Mouse (Mus musculus): ENCODE data around the gene Hoxc12.

The Hoxc12 gene

DNA sequence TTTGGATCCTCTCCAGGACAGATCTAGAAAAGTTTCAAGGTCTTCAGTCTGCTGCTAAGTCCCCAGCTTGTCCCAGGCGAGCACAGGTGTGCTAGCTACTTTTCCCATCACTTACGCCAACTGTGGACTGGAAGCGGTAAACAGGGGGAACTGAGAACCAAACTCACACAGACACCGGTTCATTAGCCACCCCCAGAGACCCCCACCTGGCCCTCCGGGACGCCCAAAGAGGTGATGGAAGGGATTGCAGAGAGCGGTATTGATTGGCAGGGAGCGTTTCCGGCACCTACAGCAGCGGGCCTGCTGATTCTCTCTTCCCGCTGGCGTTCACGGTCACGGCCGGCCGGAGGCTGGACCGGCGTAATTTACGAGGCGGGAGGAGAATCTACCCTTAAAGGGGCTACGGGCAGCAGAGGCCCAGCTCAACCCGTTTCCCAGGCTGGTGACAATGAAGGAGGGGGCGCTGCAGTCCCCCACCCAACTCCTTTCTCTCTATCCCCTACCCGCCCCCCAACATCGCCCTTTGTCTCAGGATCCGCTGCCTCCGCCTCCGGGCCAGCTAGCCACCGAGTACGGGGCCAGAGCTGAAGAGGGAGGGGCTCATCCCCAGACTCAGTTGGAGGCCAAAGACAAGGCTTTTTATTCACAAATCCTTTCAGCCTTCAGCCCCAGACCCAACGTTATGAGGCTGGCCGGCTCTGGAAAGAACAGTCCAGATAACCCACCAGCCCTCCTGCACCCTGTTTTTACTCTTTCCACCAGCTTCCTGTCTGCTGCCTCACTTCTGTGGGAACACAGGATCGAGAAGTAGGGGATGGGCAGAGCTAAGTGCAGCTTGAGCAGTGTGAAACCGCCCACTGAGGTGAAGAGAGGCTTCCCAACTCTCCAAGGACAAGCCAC is 2.9 kb downstream of the Hoxc12 start:
- no peak for DNase-seq

DNA sequence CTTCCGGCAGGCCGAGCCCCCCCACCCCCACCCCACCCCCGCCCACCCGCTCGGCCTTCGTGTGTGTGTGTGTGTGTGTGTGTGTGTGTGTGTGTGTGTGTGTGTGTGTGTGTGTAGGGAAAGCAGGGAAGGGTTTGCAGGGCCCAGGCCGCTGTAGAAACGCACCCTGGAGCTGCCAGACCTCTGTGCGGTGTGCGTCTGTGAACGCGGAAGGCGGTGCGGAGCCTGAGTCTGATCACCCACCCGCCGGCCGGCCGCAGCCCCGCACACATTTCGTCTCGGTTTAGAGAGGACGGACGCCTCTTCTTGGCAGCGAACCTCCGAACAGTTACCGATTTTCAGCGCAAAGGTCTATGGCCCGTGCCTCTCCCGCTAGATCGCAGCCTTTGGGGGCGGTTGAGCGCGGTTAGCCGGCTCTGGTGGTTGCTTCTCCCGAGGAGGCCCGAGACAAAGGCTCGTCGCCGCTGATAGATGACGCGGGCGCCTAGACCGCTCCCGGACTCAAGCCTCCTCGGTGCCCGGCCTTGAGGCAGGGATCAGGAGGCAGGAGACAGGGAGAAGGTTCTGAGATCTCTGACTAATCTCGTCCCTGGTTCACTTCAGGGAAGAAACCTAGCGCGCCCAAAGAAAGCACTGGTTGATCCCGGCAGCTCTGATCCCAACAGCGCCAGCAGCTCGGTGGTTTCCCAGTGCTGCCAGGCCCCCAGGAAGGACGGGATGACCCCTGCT is 6.3 kb downstream of the Hoxc12 start:
- DNase-seq: no peak

- DNase-seq: no peak
Measured at GRCm38 (mm10) chr15:102943468-102943813, 6.9 kb downstream of the Hoxc12 start.

- no peak for DNase-seq
Measured at GRCm38 (mm10) chr15:102945185-102946077, 8.9 kb downstream of the Hoxc12 start.

DNA sequence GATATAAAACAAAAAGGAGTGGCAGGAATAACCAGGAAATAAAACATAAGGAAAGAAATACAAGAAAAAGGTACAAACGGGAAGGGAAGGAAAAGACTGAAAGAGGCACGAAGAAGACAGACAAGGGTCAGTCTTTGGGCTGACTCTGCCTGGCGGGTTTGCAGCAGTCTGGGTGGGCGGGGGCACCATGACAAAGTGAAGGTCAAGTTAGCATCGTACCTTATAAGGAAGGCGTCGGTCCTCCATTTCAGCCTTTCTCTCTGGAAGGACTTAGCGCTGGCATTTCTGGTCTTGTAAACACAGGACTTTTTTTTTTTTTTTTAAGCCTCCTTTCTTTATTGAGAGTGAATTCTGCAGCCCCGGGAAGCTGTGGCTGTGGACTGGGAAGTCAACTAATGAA is 10.7 kb downstream of the Hoxc12 start:
- DNase-seq: no peak

DNA sequence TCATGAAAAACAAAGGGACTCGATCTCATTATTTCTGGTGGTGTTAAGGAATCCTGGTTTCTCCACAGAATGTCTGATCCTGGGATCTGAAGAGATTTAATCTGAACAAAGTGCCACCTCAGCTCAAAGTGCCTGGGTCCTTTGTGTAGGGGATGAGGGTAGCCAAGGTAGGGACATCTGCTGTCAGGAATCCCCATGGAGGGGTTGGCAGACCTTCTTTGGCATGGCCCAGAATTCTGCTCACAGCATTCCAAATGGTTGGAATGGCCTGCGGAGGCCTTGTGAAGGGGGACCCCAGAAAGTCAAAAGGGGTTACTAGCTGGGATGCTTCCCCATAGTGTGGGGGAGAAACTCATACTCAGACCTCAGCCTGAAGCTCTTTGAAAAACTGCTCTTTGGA is 12.3 kb downstream of the Hoxc12 start:
- no peak for DNase-seq

DNA sequence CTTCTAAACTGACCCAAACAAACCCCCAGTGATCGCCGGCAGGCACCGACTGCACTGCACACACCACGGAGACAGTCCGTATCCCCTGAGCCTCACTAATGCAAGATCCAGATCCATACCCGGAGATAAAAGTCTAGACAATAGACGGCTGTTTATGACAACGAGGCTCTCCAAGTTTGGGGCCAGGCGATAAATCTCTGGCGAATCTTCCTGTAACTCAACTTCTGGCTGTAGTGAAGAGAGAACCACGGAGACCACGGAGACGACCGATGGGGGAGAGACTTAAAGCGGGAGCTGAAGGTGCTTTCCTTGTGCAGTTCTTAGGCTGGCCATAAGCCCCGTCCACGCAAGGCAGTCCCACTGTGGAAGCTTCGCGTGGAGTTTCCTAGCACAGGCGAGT is 13.1 kb downstream of the Hoxc12 start:
- no peak for DNase-seq

GRCm38 (mm10) chr15:102950877-102951276 is 14.3 kb downstream of the Hoxc12 start:
- no peak for DNase-seq

DNA sequence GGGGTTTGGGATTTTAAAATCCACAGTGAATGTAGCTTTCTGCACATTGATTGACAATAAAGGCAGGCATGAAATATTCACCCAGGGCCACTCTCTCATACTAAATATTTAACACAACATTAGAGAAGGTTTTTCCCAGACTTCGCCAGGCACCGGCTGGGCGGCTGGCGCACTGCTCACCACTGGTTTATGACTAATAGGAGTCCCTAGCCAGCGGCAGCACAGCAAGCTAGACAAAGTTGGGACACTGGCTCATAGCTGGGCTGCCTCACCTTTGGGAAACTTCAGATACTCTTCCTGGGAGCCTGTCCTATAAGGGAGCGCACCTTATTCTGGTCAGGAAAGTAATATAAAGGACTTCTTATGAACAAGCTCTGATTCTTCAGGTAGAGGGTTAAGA is 17.0 kb downstream of the Hoxc12 start:
- DNase-seq: no peak

DNA sequence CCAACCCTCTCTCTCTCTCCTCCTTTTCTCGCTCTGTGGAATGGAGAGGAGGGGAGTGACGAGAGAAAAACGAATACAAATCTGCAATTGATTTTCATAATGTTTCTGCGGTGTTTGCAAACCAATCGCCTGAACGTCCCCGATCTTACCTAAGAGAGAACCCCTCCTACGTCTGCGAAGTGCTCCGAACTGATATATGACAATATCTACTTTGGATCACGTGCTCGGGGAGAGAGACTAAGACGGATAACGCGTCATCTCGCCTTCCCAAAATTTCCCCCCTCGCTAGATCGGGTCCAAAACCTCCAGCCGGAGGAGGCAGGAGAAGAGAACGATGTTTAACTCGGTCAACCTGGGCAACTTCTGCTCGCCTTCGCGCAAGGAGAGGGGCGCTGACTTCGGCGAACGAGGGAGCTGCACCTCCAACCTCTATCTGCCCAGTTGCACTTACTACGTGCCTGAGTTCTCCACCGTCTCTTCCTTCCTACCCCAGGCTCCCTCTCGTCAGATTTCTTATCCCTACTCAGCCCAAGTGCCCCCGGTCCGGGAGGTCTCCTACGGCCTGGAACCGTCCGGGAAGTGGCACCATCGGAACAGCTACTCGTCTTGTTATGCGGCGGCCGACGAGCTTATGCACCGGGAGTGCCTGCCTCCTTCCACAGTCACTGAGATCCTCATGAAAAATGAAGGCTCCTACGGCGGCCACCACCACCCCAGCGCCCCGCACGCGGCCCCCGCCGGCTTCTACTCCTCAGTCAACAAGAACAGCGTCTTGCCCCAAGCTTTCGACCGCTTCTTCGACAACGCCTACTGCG is 17.8 kb downstream of the Hoxc12 start, which contains the start of gene Hoxc11:
Gene Hoxc11 (plus strand): TSS at position 236 of the 815 bp plus-strand sequence.
- no peak for DNase-seq

DNA sequence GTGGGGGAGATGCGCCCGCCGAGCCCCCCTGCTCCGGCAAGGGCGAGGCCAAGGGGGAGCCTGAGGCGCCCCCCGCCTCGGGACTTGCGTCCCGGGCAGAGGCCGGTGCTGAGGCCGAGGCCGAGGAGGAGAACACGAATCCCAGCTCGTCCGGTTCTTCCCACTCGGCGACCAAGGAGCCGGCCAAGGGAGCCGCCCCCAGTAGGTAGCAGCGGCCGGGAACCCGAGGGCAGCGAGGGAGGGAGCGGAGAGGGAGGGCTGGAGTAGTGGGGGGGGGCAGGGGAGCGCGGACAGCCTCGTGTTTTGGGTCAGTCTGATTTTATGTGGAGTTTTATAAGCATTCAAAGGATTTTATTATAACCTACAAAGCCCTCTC is 18.4 kb downstream of the Hoxc12 start:
- no peak for DNase-seq

GRCm38 (mm10) chr15:102955833-102956640 is 19.5 kb downstream of the Hoxc12 start:
- no peak for DNase-seq

- DNase-seq: no peak
Measured at GRCm38 (mm10) chr15:102956906-102957305, 20.3 kb downstream of the Hoxc12 start.

- DNase-seq: no peak
Measured at GRCm38 (mm10) chr15:102959663-102960191, 23.2 kb downstream of the Hoxc12 start.

DNA sequence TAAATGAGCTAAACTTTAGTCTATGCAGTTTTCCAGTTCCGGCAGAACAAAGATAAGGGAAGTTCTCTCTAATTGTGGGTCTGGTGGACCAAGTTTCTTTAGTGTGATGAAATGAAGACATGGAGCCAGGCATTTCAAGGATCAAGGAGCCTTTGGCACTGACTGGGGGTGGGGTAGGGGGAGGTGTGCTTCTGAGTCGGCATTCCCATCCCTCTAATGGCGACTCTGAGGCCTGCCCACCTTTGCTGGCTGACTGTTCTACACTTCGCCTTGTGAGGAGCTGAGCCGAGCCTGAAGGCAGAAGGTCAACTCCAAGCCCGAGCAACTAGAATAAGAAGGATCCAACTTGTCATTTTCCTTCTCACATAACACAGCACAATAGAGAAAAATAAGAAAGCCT is 25.2 kb downstream of the Hoxc12 start:
- DNase-seq: no peak

DNA sequence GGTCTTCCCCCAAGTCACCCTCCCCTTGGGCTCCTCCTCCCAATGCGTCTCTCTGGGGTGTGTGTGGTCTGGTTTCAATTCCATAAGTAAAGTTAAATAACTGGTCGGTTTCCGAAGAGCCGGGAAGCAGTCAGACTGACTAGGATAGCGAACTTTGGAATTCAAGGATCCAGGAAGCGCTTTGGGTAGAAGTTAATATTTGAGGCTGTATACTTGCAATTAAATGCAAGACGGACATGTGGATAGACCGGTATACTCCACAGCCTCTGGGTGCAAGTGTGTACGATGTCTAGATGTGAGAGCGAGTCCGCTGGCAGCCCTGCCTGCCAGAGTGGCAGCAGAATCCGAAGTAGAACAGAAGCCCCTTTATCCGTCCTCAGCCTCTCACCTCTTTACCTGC is 25.9 kb downstream of the Hoxc12 start:
- no peak for DNase-seq

GRCm38 (mm10) chr15:102963259-102963658 is 26.7 kb downstream of the Hoxc12 start:
- no peak for DNase-seq

DNA sequence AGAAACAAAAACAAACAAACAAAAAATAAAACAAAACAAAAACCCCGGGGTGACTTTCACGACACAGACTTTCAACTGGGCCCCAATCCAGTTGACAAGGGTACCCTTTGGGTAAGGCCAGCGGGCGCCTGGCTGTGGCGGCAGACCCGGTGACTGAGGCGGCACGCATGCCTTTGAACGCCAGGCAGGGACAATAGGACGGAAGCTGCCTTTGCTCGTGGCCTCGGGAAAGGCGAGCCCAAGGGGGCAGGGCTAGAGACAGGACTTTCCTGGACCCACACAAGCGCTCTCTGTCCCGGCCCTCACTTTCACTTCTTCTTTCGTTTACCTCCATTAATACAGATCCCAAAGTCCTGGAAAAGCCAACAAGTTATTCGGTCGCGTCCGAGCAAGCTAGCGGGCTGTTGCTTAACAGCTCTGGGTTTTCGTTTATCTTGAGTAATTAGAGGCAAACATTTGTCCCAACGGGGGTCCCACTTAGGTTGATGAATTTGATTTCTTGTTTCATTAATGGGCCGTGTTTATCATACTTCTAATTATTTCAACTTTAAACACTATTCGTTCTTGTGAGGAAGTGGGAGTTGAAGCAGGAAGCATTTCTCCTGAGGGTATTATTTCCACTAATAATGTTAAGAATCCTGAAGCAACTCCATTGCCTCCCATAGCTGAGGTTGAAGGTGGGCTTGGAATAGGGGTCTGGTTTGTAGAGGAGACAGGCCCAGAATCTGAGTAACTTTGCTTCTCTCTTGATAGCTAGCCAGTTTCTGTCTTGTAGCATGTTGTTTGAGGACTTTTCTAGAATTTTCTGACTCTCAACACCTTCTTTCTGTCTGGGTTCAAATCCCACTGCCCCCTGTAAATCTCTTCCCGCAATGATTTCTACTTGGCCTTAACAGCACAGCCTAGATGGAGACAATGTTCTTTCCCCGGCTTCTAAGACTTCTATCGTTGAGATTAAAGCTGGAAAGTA is 27.4 kb downstream of the Hoxc12 start:
- DNase-seq: no peak

GRCm38 (mm10) chr15:102965003-102965891 is 28.7 kb downstream of the Hoxc12 start:
- DNase-seq: no peak
